Mouse (Mus musculus) lung, postnatal 0 days (tissue): Measurements from ENCODE around the gene Zdhhc22.

ENCODE experiments used
- CTCF ChIP-seq: IDR thresholded peaks from 2 replicates; pipeline ENCODE4 v1.5.1; 2016; ENCODE audit warnings: antibody characterized with exemption, mild to moderate bottlenecking
- EP300 ChIP-seq: IDR thresholded peaks from 2 replicates; pipeline ENCODE4 v1.6.1; 2016; ENCODE audit warnings: antibody characterized with exemption, mild to moderate bottlenecking, control low read depth

- TF ChIP-seq CTCF (no peak), EP300 (no peak)
These were observed 43.9 kb downstream of the Zdhhc22 start for GRCm38 (mm10) chr12:86946301-86946781.
